In the genomic region with DNA sequence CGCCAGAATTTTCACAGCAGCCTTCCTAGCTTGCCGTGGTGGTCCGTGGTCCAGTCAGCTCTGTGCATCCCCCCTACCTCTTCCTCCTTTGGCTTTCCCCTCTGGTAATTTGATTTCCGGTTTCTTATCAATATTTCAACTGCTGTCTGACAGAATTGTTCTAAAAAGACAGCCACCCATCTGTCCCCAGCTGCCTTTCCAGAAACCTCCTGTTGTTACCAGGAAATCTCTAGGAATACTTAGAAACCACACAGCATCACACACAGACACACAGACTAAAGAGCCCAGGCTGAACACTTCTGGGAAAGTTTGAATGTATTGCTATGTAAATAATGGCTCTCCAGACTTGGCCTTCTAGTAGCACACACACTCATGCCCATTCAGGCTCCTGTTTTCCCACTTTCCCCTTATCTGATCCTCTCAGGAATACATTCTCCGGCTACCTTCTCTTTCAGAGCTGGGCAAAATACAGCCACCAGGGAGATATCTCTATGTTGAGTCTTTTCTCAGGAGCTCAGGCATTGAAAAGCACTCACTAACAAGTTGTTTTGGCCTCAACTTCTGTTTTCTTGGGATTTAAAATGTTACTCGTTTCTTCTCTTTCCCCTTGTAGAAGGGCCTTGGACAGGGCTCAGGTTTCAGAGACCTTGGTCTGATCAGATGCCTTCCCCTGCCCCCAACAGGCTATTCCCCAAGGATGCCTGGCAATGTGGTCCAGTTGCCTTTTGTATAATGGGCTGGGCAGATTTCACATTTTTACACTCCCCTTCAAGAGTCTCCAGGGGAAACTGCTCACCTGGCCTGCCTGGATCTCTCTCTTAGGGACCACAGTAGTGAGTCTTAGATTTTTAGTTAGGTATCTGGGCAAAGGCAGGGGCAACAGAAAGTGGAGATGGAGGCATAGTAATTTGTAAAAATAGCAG, we compare ENCODE assay signal across 15 mouse cellular contexts. TPM values are rescaled to one million over a fixed set of nuclear protein-coding genes. Genes with fewer than 3 reads are reported as not detected.
DNase-seq lines count a peak whose midpoint lies in the region; ATAC-seq and TF ChIP-seq lines count a peak whose summit lies in the region.
"Had no signal": no experiment of that assay in that cellular context is flagged by ENCODE, and none has a peak within 500 bp of the region (broad histone marks: within the 10 kb centered on the region; RNA-seq: fewer than 3 reads in every experiment).

No protein-coding gene starts in this region.

- DNase-seq in lung, postnatal 0 days (ENCODE audit: low spot score), result peak; percentile 65
- no peak for DNase-seq in lung, postnatal 14 days
- DNase-seq in embryo, embryonic 9.5 days (ENCODE audit: extremely low spot score), result peak; percentile 58
- DNase-seq in retina, embryonic 14.5 days (ENCODE audit: low spot score), result no peak
- DNase-seq: adrenal gland, adult 2 months; cerebellum, adult 9-11 months; retina, postnatal 1 day had no signal

- H3K36me3 ChIP-seq in hindbrain, embryonic 12.5 days, result no peaks in the 10 kb centered on the region
- no peaks in the 10 kb centered on the region for H3K36me3 ChIP-seq in hindbrain, embryonic 13.5 days
- no peaks in the 10 kb centered on the region for H3K36me3 ChIP-seq in lung, postnatal 0 days (ENCODE audit: insufficient read depth, low read length)
- no peaks in the 10 kb centered on the region for H3K36me3 ChIP-seq in limb, embryonic 13.5 days
- H3K36me3 ChIP-seq: hindbrain, embryonic 15.5 days; liver, embryonic 15.5 days; midbrain, embryonic 12.5 days had no signal

- no peak for TF ChIP-seq CTCF in lung, postnatal 0 days (IDR thresholded peaks at IDR 0.05)

- H3K9ac ChIP-seq in hindbrain, embryonic 12.5 days, result no peak overlapping the region
- H3K9ac ChIP-seq in hindbrain, embryonic 13.5 days, result no peak overlapping the region
- no peak overlapping the region for H3K9ac ChIP-seq in lung, postnatal 0 days (replicated peaks; ENCODE audit: low read depth)
- H3K9ac ChIP-seq in limb, embryonic 13.5 days, result no peak overlapping the region
- H3K9ac ChIP-seq: hindbrain, embryonic 15.5 days; liver, embryonic 15.5 days; midbrain, embryonic 12.5 days had no signal

- peak; percentile 72 for TF ChIP-seq EP300 in lung, postnatal 0 days (IDR thresholded peaks at IDR 0.05)

- H3K27me3 ChIP-seq in hindbrain, embryonic 12.5 days, result peaks cover 62% of the 10 kb centered on the region
- peaks cover 72% of the 10 kb centered on the region for H3K27me3 ChIP-seq in hindbrain, embryonic 13.5 days
- H3K27me3 ChIP-seq in lung, postnatal 0 days (replicated peaks; ENCODE audit: insufficient read depth, low read length), result peaks cover 7% of the 10 kb centered on the region; the same call in 1 of the 2 replicates
- peaks cover 25% of the 10 kb centered on the region for H3K27me3 ChIP-seq in limb, embryonic 13.5 days
- H3K27me3 ChIP-seq: CH12.LX had no signal

- no peak overlapping the region for H3K4me2 ChIP-seq in hindbrain, embryonic 12.5 days (replicated peaks)
- H3K4me2 ChIP-seq in hindbrain, embryonic 13.5 days, result no peak overlapping the region
- H3K4me2 ChIP-seq in lung, postnatal 0 days (replicated peaks; ENCODE audit: low read depth, low read length), result no peak overlapping the region
- H3K4me2 ChIP-seq in limb, embryonic 13.5 days (replicated peaks), result peak overlapping the region; percentile 41
- H3K4me2 ChIP-seq: hindbrain, embryonic 15.5 days; liver, embryonic 15.5 days; midbrain, embryonic 12.5 days had no signal

- ATAC-seq in hindbrain, embryonic 12.5 days (ENCODE audit: low FRiP score), result no peak
- no peak for ATAC-seq in hindbrain, embryonic 13.5 days (ENCODE audit: low FRiP score)
- ATAC-seq in lung, postnatal 0 days, result peak; percentile 78
- ATAC-seq in limb, embryonic 13.5 days (ENCODE audit: low FRiP score, low read depth), result no peak

- H3K27ac ChIP-seq in hindbrain, embryonic 12.5 days, result peak overlapping the region; percentile 19; the same call in 1 of the 2 replicates
- no peak overlapping the region for H3K27ac ChIP-seq in hindbrain, embryonic 13.5 days
- H3K27ac ChIP-seq in lung, postnatal 0 days (ENCODE audit: low read length), result no peak overlapping the region
- peak overlapping the region; percentile 69 for H3K27ac ChIP-seq in limb, embryonic 13.5 days
- H3K27ac ChIP-seq: hindbrain, embryonic 15.5 days; left cerebral cortex, adult 2 months; liver, embryonic 15.5 days; midbrain, embryonic 12.5 days had no signal

- H3K4me3 ChIP-seq in hindbrain, embryonic 12.5 days, result no peak overlapping the region
- no peak overlapping the region for H3K4me3 ChIP-seq in hindbrain, embryonic 13.5 days
- H3K4me3 ChIP-seq in lung, postnatal 0 days (ENCODE audit: low read depth, low read length), result no peak overlapping the region
- no peak overlapping the region for H3K4me3 ChIP-seq in limb, embryonic 13.5 days
- H3K4me3 ChIP-seq: hindbrain, embryonic 15.5 days; left cerebral cortex, adult 2 months; liver, embryonic 15.5 days; midbrain, embryonic 12.5 days had no signal

- H3K9me3 ChIP-seq in hindbrain, embryonic 12.5 days (replicated peaks), result no peaks in the 10 kb centered on the region
- H3K9me3 ChIP-seq in hindbrain, embryonic 13.5 days, result no peaks in the 10 kb centered on the region
- no peaks in the 10 kb centered on the region for H3K9me3 ChIP-seq in lung, postnatal 0 days (ENCODE audit: low read length)
- H3K9me3 ChIP-seq in limb, embryonic 13.5 days, result no peaks in the 10 kb centered on the region
- H3K9me3 ChIP-seq: hindbrain, embryonic 15.5 days; liver, embryonic 15.5 days; midbrain, embryonic 12.5 days had no signal

- peaks cover 32% of the 10 kb centered on the region for H3K4me1 ChIP-seq in hindbrain, embryonic 12.5 days
- H3K4me1 ChIP-seq in hindbrain, embryonic 13.5 days (replicated peaks), result peaks cover 18% of the 10 kb centered on the region
- H3K4me1 ChIP-seq in lung, postnatal 0 days (ENCODE audit: insufficient read depth, low read depth, low read length), result peaks cover 20% of the 10 kb centered on the region
- H3K4me1 ChIP-seq in limb, embryonic 13.5 days, result peaks cover 67% of the 10 kb centered on the region

- 8% methylated on average over 6 of the region's 6 CpGs for WGBS in hindbrain, embryonic 12.5 days
- 13% methylated on average over 6 of the region's 6 CpGs for WGBS in hindbrain, embryonic 13.5 days
- WGBS in lung, postnatal 0 days, result 27% methylated on average over 6 of the region's 6 CpGs
- WGBS in limb, embryonic 13.5 days, result 15% methylated on average over 6 of the region's 6 CpGs

RNA-seq across cellular contexts. Expression of gene Fli1, which starts 7.1 kb away (rescaled TPM):
- polyA plus RNA-seq in hindbrain, embryonic 12.5 days (2016; fragmentation: Nextera tagmentation; extraction: Ambion mirVana), result 24.4 and 26.4 TPM in 2 replicates
- 8.7 and 9.3 TPM in 2 replicates for polyA plus RNA-seq in hindbrain, embryonic 13.5 days (2015; fragmentation: Nextera tagmentation; extraction: Ambion mirVana)
- polyA plus RNA-seq in lung, postnatal 0 days (2015; fragmentation: Nextera tagmentation; extraction: Ambion mirVana), result 21.1 and 21.4 TPM in 2 replicates
- 34.3 and 37.9 TPM in 2 replicates for polyA plus RNA-seq in limb, embryonic 13.5 days (2015; fragmentation: Nextera tagmentation; extraction: Ambion mirVana)

Comparison
In these comparisons a context has a peak if more than half of its experiments do, and no peak if none do; other contexts are left out.
1. H3K27ac ChIP-seq: peak in hindbrain, embryonic 12.5 days (single experiment) and limb, embryonic 13.5 days (single experiment); none in hindbrain, embryonic 13.5 days (single experiment) and lung, postnatal 0 days (single experiment).
2. DNase-seq: peak in lung, postnatal 0 days (single experiment) and embryo, embryonic 9.5 days (single experiment); none in lung, postnatal 14 days (single experiment) and retina, embryonic 14.5 days (single experiment).